Mouse (Mus musculus): ENCODE data around the gene Pola1. TPM values are rescaled to one million over a fixed set of nuclear protein-coding genes. Genes with fewer than 3 reads are reported as not detected.

Gene Pola1
- 4.6 and 5.3 TPM in 2 replicates for polyA plus RNA-seq (2015; fragmentation: Nextera tagmentation; extraction: Ambion mirVana)

- Histone ChIP-seq H3K27ac (ENCODE audit: low read depth) (peak within 1 kb of the TSS; percentile 62), H3K4me3 (ENCODE audit: low read depth, low read length) (peak within 1 kb of the TSS; percentile 74), H3K9me3 (ENCODE audit: low read length) (no peaks in the 10 kb centered on the region), H3K4me1 (ENCODE audit: insufficient read depth) (peaks cover 4% of the 10 kb centered on the region; the same call in 1 of the 2 replicates), H3K36me3 (replicated peaks; ENCODE audit: insufficient read depth, low read length) (no peaks in the 10 kb centered on the region), H3K4me2 (ENCODE audit: low read depth, low read length) (peak within 1 kb of the TSS; percentile 78), H3K9ac (replicated peaks) (peak within 1 kb of the TSS; percentile 66), H3K27me3 (ENCODE audit: insufficient read depth, low read length) (no peaks in the 10 kb centered on the region)
- DNase-seq (peak; percentile 86), ATAC-seq (peak; percentile 100)
- WGBS (ENCODE audit: insufficient replicate concordance) = 20% methylated on average over 53 of the region's 53 CpGs
- TF ChIP-seq EP300 (IDR thresholded peaks at IDR 0.05; ENCODE audit: low read depth) (0 out of 2 replicates have a peak, but pooled peaks have one; percentile 23), CTCF (IDR thresholded peaks at IDR 0.05; ENCODE audit: low read depth) (no peak)
Measured at GRCm38 (mm10) chrX:93631657-93632449, at the start of gene Pola1. Gene Pola1, minus strand, starts transcription at chrX:93632155.

- peak overlapping the region; percentile 64 for H3K4me2 ChIP-seq (ENCODE audit: low read depth, low read length)
- no peaks in the 10 kb centered on the region for H3K9me3 ChIP-seq (ENCODE audit: low read length)
- H3K27ac ChIP-seq (ENCODE audit: low read depth) = peak overlapping the region; percentile 72; the same call in 1 of the 2 replicates
- no peak for TF ChIP-seq CTCF (IDR thresholded peaks at IDR 0.05; ENCODE audit: low read depth)
- H3K36me3 ChIP-seq (replicated peaks; ENCODE audit: insufficient read depth, low read length) = no peaks in the 10 kb centered on the region
- ATAC-seq (no peak), DNase-seq (no peak)
- peak overlapping the region; percentile 54 for H3K4me3 ChIP-seq (ENCODE audit: low read depth, low read length)
- peak overlapping the region; percentile 53; the same call in 1 of the 2 replicates for H3K9ac ChIP-seq (replicated peaks)
- H3K4me1 ChIP-seq (ENCODE audit: insufficient read depth) = peaks cover 2% of the 10 kb centered on the region; the same call in 1 of the 2 replicates
- WGBS (ENCODE audit: insufficient replicate concordance) = 55% methylated on average over 2 of the region's 2 CpGs
- H3K27me3 ChIP-seq (ENCODE audit: insufficient read depth, low read length) = no peaks in the 10 kb centered on the region
Measured at GRCm38 (mm10) chrX:93676228-93676627, 44.3 kb upstream of the Pola1 start.

- TF ChIP-seq CTCF (IDR thresholded peaks at IDR 0.05; ENCODE audit: low read depth) = no peak
- TF ChIP-seq EP300 (IDR thresholded peaks at IDR 0.05; ENCODE audit: low read depth) = peak; percentile 90
- Histone ChIP-seq H3K27ac (ENCODE audit: low read depth) (peak overlapping the region; percentile 86), H3K4me1 (ENCODE audit: insufficient read depth) (peaks cover 2% of the 10 kb centered on the region; the same call in 1 of the 2 replicates), H3K9me3 (ENCODE audit: low read length) (no peaks in the 10 kb centered on the region), H3K36me3 (replicated peaks; ENCODE audit: insufficient read depth, low read length) (no peaks in the 10 kb centered on the region), H3K27me3 (ENCODE audit: insufficient read depth, low read length) (no peaks in the 10 kb centered on the region), H3K4me2 (ENCODE audit: low read depth, low read length) (peak overlapping the region; percentile 64), H3K9ac (replicated peaks) (peak overlapping the region; percentile 53), H3K4me3 (ENCODE audit: low read depth, low read length) (peak overlapping the region; percentile 54)
- peak; percentile 72 for DNase-seq
- peak; percentile 100 for ATAC-seq
- WGBS (ENCODE audit: insufficient replicate concordance) = 14% methylated on average over 19 of the region's 19 CpGs
Measured at GRCm38 (mm10) chrX:93674836-93675795, 43.2 kb upstream of the Pola1 start.

GRCm38 (mm10) chrX:93674432-93674831 is 42.5 kb upstream of the Pola1 start:
- ATAC-seq = 0 out of 2 replicates have a peak, but pooled peaks have one; percentile 12
- Histone ChIP-seq H3K4me2 (ENCODE audit: low read depth, low read length) (peak overlapping the region; percentile 64), H3K36me3 (replicated peaks; ENCODE audit: insufficient read depth, low read length) (no peaks in the 10 kb centered on the region), H3K9me3 (ENCODE audit: low read length) (no peaks in the 10 kb centered on the region), H3K4me3 (ENCODE audit: low read depth, low read length) (peak overlapping the region; percentile 17; the same call in 1 of the 2 replicates), H3K4me1 (ENCODE audit: insufficient read depth) (peaks cover 2% of the 10 kb centered on the region; the same call in 1 of the 2 replicates), H3K27me3 (ENCODE audit: insufficient read depth, low read length) (no peaks in the 10 kb centered on the region), H3K27ac (ENCODE audit: low read depth) (peak overlapping the region; percentile 86), H3K9ac (replicated peaks) (0 out of 2 replicates have a peak overlapping the region, but pooled peaks have one; percentile 11)
- TF ChIP-seq CTCF (IDR thresholded peaks at IDR 0.05; ENCODE audit: low read depth) (no peak), EP300 (IDR thresholded peaks at IDR 0.05; ENCODE audit: low read depth) (no peak)
- 33% methylated on average over 3 of the region's 3 CpGs for WGBS (ENCODE audit: insufficient replicate concordance)
- peak; percentile 12 for DNase-seq

- H3K27ac ChIP-seq (ENCODE audit: low read depth) = no peak overlapping the region
Measured at GRCm38 (mm10) chrX:93664787-93665186, 32.8 kb upstream of the Pola1 start.

More at GRCm38 (mm10) chrX:93664787-93665186, 32.8 kb upstream of the Pola1 start:
- no peak overlapping the region for H3K4me3 ChIP-seq (ENCODE audit: low read depth, low read length)
- peak; percentile 35; the same call in 1 of the 2 replicates for ATAC-seq
- TF ChIP-seq EP300 (IDR thresholded peaks at IDR 0.05; ENCODE audit: low read depth) = peak; percentile 21; the same call in 1 of the 2 replicates
- no peak for TF ChIP-seq CTCF (IDR thresholded peaks at IDR 0.05; ENCODE audit: low read depth)
- no peak overlapping the region for H3K9ac ChIP-seq (replicated peaks)
- H3K36me3 ChIP-seq (replicated peaks; ENCODE audit: insufficient read depth, low read length) = no peaks in the 10 kb centered on the region
- H3K27me3 ChIP-seq (ENCODE audit: insufficient read depth, low read length) = no peaks in the 10 kb centered on the region
- WGBS (ENCODE audit: insufficient replicate concordance) = 46% methylated on average over 4 of the region's 4 CpGs
- H3K9me3 ChIP-seq (ENCODE audit: low read length) = no peaks in the 10 kb centered on the region
- no peak overlapping the region for H3K4me2 ChIP-seq (ENCODE audit: low read depth, low read length)
- DNase-seq = no peak
- H3K4me1 ChIP-seq (ENCODE audit: insufficient read depth) = no peaks in the 10 kb centered on the region

Data from liver, postnatal 0 days (tissue).